Mouse (Mus musculus) hindbrain, embryonic 12.5 days (tissue): ENCODE data around the gene Cntnap5a. TPM values are rescaled to one million over a fixed set of nuclear protein-coding genes. Genes with fewer than 3 reads are reported as not detected.
A peak's percentile ranks its signal among the peaks of the same experiment; 100 is the strongest.

Experiments
- ATAC-seq: fragments of 200-750 bp; cut with Nextera tagmentation; 2 replicates; pipeline ENCODE4 v1.8.0; 2017; ENCODE audit warnings: moderate TSS enrichment; ENCODE audit not compliant: low FRiP score
- H3K27ac ChIP-seq: fragments of 300-500 bp; sonication (generic); 2 replicates; pipeline ENCODE4 v1.5.1; 2016; ENCODE audit warnings: mild to moderate bottlenecking
- H3K27me3 ChIP-seq: fragments of 300-500 bp; sonication (generic); 2 replicates; pipeline ENCODE4 v1.6.1; 2016; ENCODE audit warnings: mild to moderate bottlenecking
- H3K36me3 ChIP-seq: fragments of 300-500 bp; sonication (generic); 2 replicates; pipeline ENCODE4 v1.6.1; 2016; ENCODE audit warnings: mild to moderate bottlenecking
- H3K4me1 ChIP-seq: fragments of 300-500 bp; sonication (generic); 2 replicates; pipeline ENCODE4 v1.6.1; 2016
- H3K4me2 ChIP-seq: fragments of 300-500 bp; sonication (generic); replicated peaks from 2 replicates; pipeline ENCODE4 v1.6.1; 2016; ENCODE audit warnings: mild to moderate bottlenecking
- H3K4me3 ChIP-seq: fragments of 300-500 bp; sonication (generic); 2 replicates; pipeline ENCODE4 v1.5.1; 2016; ENCODE audit warnings: mild to moderate bottlenecking
- H3K9ac ChIP-seq: fragments of 300-500 bp; sonication (generic); 2 replicates; pipeline ENCODE4 v1.6.1; 2016; ENCODE audit warnings: mild to moderate bottlenecking, moderate library complexity
- H3K9me3 ChIP-seq: fragments of 300-500 bp; sonication (generic); replicated peaks from 2 replicates; pipeline ENCODE4 v1.6.1; 2016; ENCODE audit warnings: mild to moderate bottlenecking
- WGBS: fragments of 180-500 bp; shearing (Covaris S2); methylation state at CpG from one replicate; pipeline ENCODE4 v1.1.7; 2016; 5-methylcytosine and 5-hydroxymethylcytosine counted together
- polyA plus RNA-seq: library from polyadenylated mRNA; unstranded; fragments of >200 nt; fragmentation: Nextera tagmentation; extraction: Ambion mirVana; gene quantifications from 2 replicates; pipeline ENCODE4 v1.2.1, GENCODE M21; 2016

The Cntnap5a gene
- polyA plus RNA-seq = 0.52 and 0.61 TPM in 2 replicates

- Histone ChIP-seq H3K9ac (peak within 1 kb of the TSS; percentile 49), H3K4me1 (no peaks in the 10 kb centered on the region), H3K27me3 (no peaks in the 10 kb centered on the region), H3K4me2 (peak within 1 kb of the TSS; percentile 50), H3K9me3 (no peaks in the 10 kb centered on the region), H3K36me3 (no peaks in the 10 kb centered on the region), H3K27ac (no peak within 1 kb of the TSS), H3K4me3 (peak within 1 kb of the TSS; percentile 34)
- ATAC-seq = peak; percentile 78
- WGBS = 16% methylated on average over 26 of the region's 26 CpGs
These were observed at the start of gene Cntnap5a for GRCm38 (mm10) chr1:115684518-115685368. TSS of gene Cntnap5a (plus strand) at chr1:115684756.

GRCm38 (mm10) chr1:115646921-115647320 lies 37.6 kb upstream of the Cntnap5a start:
- Histone ChIP-seq H3K9me3 (no peaks in the 10 kb centered on the region), H3K36me3 (no peaks in the 10 kb centered on the region), H3K4me3 (no peak overlapping the region), H3K4me2 (no peak overlapping the region), H3K27me3 (no peaks in the 10 kb centered on the region), H3K27ac (no peak overlapping the region), H3K4me1 (no peaks in the 10 kb centered on the region), H3K9ac (no peak overlapping the region)
- 76% methylated on average over 2 of the region's 2 CpGs for WGBS
- ATAC-seq = no peak

GRCm38 (mm10) chr1:115658343-115659064 lies 26.1 kb upstream of the Cntnap5a start:
- H3K9me3 ChIP-seq = no peaks in the 10 kb centered on the region

GRCm38 (mm10) chr1:115686494-115686893 lies 1.9 kb downstream of the Cntnap5a start:
- Histone ChIP-seq H3K4me1 (no peaks in the 10 kb centered on the region), H3K9me3 (no peaks in the 10 kb centered on the region), H3K27ac (no peak overlapping the region), H3K4me3 (no peak overlapping the region), H3K9ac (no peak overlapping the region), H3K4me2 (no peak overlapping the region), H3K27me3 (no peaks in the 10 kb centered on the region), H3K36me3 (no peaks in the 10 kb centered on the region)
- WGBS = 36% methylated on average over 2 of the region's 2 CpGs
- ATAC-seq = no peak

More at GRCm38 (mm10) chr1:115658343-115659064, 26.1 kb upstream of the Cntnap5a start:
- ATAC-seq = peak; percentile 38; the same call in 1 of the 2 replicates
- H3K4me2 ChIP-seq = no peak overlapping the region
- H3K27me3 ChIP-seq = no peaks in the 10 kb centered on the region
- no peak overlapping the region for H3K9ac ChIP-seq
- 82% methylated on average over 5 of the region's 5 CpGs for WGBS
- H3K4me3 ChIP-seq = no peak overlapping the region
- H3K27ac ChIP-seq = no peak overlapping the region
- H3K36me3 ChIP-seq = no peaks in the 10 kb centered on the region
- no peaks in the 10 kb centered on the region for H3K4me1 ChIP-seq

- WGBS = 69% methylated on average over 2 of the region's 2 CpGs
- Histone ChIP-seq H3K9me3 (no peaks in the 10 kb centered on the region), H3K9ac (no peak overlapping the region), H3K4me3 (no peak overlapping the region), H3K4me1 (no peaks in the 10 kb centered on the region), H3K4me2 (no peak overlapping the region), H3K36me3 (no peaks in the 10 kb centered on the region), H3K27ac (no peak overlapping the region), H3K27me3 (no peaks in the 10 kb centered on the region)
- ATAC-seq = no peak
These were observed 15.2 kb downstream of the Cntnap5a start for GRCm38 (mm10) chr1:115699798-115700197.

- no peak overlapping the region for H3K9ac ChIP-seq
- WGBS = 83% methylated on average over 5 of the region's 5 CpGs
- no peak for ATAC-seq
These were observed 58.0 kb downstream of the Cntnap5a start for GRCm38 (mm10) chr1:115742556-115742955.

GRCm38 (mm10) chr1:115745569-115745968 lies 61.0 kb downstream of the Cntnap5a start:
- H3K36me3 ChIP-seq = no peaks in the 10 kb centered on the region
- H3K4me3 ChIP-seq = no peak overlapping the region
- H3K9me3 ChIP-seq = no peaks in the 10 kb centered on the region
- H3K27me3 ChIP-seq = no peaks in the 10 kb centered on the region
- H3K4me1 ChIP-seq = no peaks in the 10 kb centered on the region
- ATAC-seq = no peak
- H3K9ac ChIP-seq = no peak overlapping the region
- H3K4me2 ChIP-seq = no peak overlapping the region
- no peak overlapping the region for H3K27ac ChIP-seq

More at GRCm38 (mm10) chr1:115742556-115742955, 58.0 kb downstream of the Cntnap5a start:
- Histone ChIP-seq H3K4me3 (no peak overlapping the region), H3K9me3 (no peaks in the 10 kb centered on the region), H3K4me1 (no peaks in the 10 kb centered on the region), H3K4me2 (no peak overlapping the region), H3K27me3 (no peaks in the 10 kb centered on the region), H3K36me3 (no peaks in the 10 kb centered on the region), H3K27ac (no peak overlapping the region)

GRCm38 (mm10) chr1:115784737-115785136 lies 100.2 kb downstream of the Cntnap5a start:
- Histone ChIP-seq H3K4me1 (no peaks in the 10 kb centered on the region; the same call in 1 of the 2 replicates), H3K27me3 (no peaks in the 10 kb centered on the region), H3K9ac (no peak overlapping the region), H3K36me3 (no peaks in the 10 kb centered on the region), H3K4me3 (no peak overlapping the region), H3K27ac (no peak overlapping the region), H3K9me3 (no peaks in the 10 kb centered on the region), H3K4me2 (no peak overlapping the region)
- ATAC-seq = peak; percentile 72
- 47% methylated on average over 5 of the region's 5 CpGs for WGBS

- WGBS = 90% methylated on average over 4 of the region's 4 CpGs
- H3K36me3 ChIP-seq = no peaks in the 10 kb centered on the region
- no peaks in the 10 kb centered on the region for H3K27me3 ChIP-seq
- H3K4me1 ChIP-seq = no peaks in the 10 kb centered on the region
- H3K4me2 ChIP-seq = no peak overlapping the region
- H3K9me3 ChIP-seq = no peaks in the 10 kb centered on the region
- no peak overlapping the region for H3K27ac ChIP-seq
- no peak overlapping the region for H3K9ac ChIP-seq
- no peak for ATAC-seq
- H3K4me3 ChIP-seq = no peak overlapping the region
These were observed 158.0 kb downstream of the Cntnap5a start for GRCm38 (mm10) chr1:115842591-115842990.

- H3K9ac ChIP-seq = no peak overlapping the region
- no peaks in the 10 kb centered on the region for H3K36me3 ChIP-seq
- H3K27ac ChIP-seq = no peak overlapping the region
- no peak overlapping the region for H3K4me2 ChIP-seq
- WGBS = 59% methylated on average over 2 of the region's 2 CpGs
- no peaks in the 10 kb centered on the region for H3K9me3 ChIP-seq
- no peaks in the 10 kb centered on the region for H3K4me1 ChIP-seq
- no peak for ATAC-seq
- no peaks in the 10 kb centered on the region for H3K27me3 ChIP-seq
- H3K4me3 ChIP-seq = no peak overlapping the region
These were observed 163.0 kb downstream of the Cntnap5a start for GRCm38 (mm10) chr1:115847605-115848004.

- no peak for ATAC-seq
These were observed 167.7 kb downstream of the Cntnap5a start for GRCm38 (mm10) chr1:115852206-115852605.

GRCm38 (mm10) chr1:115918396-115918795 lies 233.8 kb downstream of the Cntnap5a start:
- no peak overlapping the region for H3K9ac ChIP-seq
- no peaks in the 10 kb centered on the region for H3K9me3 ChIP-seq
- H3K4me1 ChIP-seq = no peaks in the 10 kb centered on the region
- H3K4me2 ChIP-seq = no peak overlapping the region
- WGBS = 82% methylated on average over 1 of the region's 1 CpGs
- H3K27ac ChIP-seq = no peak overlapping the region
- ATAC-seq = no peak
- H3K27me3 ChIP-seq = no peaks in the 10 kb centered on the region
- no peak overlapping the region for H3K4me3 ChIP-seq
- no peaks in the 10 kb centered on the region for H3K36me3 ChIP-seq

More at GRCm38 (mm10) chr1:115852206-115852605, 167.7 kb downstream of the Cntnap5a start:
- Histone ChIP-seq H3K36me3 (no peaks in the 10 kb centered on the region), H3K9ac (no peak overlapping the region), H3K4me2 (no peak overlapping the region), H3K27me3 (no peaks in the 10 kb centered on the region), H3K4me3 (no peak overlapping the region), H3K9me3 (no peaks in the 10 kb centered on the region), H3K4me1 (no peaks in the 10 kb centered on the region), H3K27ac (no peak overlapping the region)
